Mouse (Mus musculus): ENCODE results near the gene Lrrk2. TPM values are rescaled to one million over a fixed set of nuclear protein-coding genes. Genes with fewer than 3 reads are reported as not detected.

Lrrk2 gene
- not detected for polyA plus RNA-seq (2017; shearing (Covaris generic))

DNA sequence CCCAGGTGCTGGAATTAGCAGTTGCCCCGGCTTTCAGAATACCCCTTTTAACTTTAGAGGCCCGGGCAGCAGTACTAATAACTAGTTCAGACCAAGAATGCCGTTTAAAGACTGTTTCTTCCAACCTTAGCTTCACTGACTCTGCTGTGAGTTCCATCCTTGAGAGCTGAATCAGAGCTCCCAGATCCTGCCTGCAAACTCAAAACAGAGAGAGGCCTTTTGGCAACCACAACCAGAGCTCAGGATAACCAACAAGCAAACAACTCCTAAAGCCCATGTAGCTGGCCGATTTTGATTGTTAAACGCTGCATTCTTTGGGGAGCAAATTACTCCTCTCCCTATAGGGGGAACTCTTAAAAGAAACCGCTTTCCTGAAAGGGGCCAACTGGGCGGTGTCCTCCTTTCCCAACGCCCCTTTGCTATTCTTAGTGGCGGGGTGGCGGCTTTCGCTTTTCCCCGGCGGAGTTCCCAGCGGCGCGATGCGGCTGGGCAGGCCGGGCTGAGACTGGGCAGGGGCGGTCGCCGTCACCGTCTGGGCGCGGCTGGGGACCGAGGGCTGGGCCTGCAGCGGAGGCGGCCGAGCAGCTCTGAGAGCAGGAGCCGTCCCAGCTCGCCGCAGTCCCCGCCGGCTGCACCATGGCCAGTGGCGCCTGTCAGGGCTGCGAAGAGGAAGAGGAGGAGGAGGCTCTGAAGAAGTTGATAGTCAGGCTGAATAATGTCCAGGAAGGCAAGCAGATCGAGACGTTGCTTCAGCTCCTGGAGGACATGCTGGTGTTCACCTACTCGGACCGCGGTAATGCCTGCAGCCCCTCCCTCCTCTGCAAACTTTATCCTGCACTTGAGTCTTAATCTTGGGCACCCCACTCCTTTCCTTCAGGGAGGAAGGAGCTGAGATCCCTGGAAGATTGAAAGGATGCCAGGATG lies at the start of gene Lrrk2:
Gene Lrrk2 (plus strand): TSS at position 531 of the 924 bp plus-strand sequence.

DNA sequence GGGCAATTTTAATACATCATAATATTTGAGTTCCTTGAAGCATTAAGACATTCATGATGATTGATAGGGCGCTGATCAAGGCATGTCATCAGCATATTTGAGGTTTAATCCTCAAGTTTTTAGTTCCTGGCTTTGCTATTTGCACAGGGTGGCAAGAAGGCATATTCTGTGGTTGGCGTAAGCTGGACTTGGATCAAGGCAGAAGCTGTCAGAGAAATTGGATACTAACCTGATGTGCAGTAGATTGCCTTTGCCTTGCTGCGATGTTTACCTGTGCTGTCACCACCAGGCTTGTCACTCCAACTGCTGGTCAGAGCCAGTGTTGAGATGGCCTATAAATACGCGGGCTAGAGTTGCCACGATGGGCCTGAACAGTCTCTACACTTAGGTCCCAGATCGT lies 165.0 kb downstream of the Lrrk2 start, which contains the start of gene Smgc:
Gene Smgc (plus strand): TSS at position 301 of the 400 bp plus-strand sequence.

Other genes with a start within 250 kb of the Lrrk2 start
- not detected for gene Slc2a13, start 99.9 kb upstream of the Lrrk2 start, polyA plus RNA-seq (2017; shearing (Covaris generic))
- not detected for gene Smgc, start 165.1 kb downstream of the Lrrk2 start, polyA plus RNA-seq (2017; shearing (Covaris generic))